Mouse (Mus musculus) left cerebral cortex, postnatal 25 days (tissue): ENCODE results near the gene Gm13539. TPM values are rescaled to one million over a fixed set of nuclear protein-coding genes. Genes with fewer than 3 reads are reported as not detected.
"Not testable (repeated sequence)": the region's sequence is repeated elsewhere in the genome, so short reads cannot be mapped to it uniquely, and the experiment has no call there.

Experiments
- DNase-seq, 2 experiments: peaks; one replicate each; pipeline ENCODE4 v3.0.0; 2022; ENCODE audit warnings: low spot score in 2 of 2, mixed read lengths in 1 of 2
- intact Hi-C: fragments of 180-260 bp; cut with DNase I; formaldehyde crosslinking; loops from one replicate; pipeline ENCODE4 v1.15.1; 2025
- total RNA-seq, 2 experiments: library from RNA; stranded (reverse); gene quantifications; 2 replicates each; pipeline ENCODE4 v1.2.3; 2021

Gene Gm13539
- not detected for total RNA-seq

DNA sequence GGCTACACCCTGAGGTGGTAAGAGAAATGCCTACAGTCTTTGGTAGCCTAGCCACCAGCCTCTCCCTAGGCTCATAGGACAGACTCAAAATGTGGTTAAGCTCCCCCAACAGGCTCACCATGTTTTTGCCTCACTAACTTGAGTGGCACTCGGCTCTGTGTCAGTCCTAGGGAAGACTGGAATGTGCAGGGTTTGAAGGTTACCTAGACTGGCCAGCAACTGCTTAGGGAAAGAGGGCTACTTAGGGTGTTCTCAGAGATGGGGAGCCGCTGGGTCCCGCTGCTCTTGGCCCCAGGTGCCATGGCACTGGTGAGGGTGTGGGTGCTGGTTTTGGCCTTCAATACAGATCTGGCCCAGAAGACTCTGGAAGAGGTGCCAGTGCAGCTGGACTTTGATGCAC, at the start of gene Gm13539:
Gm13539 (plus strand) TSS at position 301 of the 400 bp plus-strand sequence.
- intact Hi-C loops = no loop called here
- DNase-seq = no peak

GRCm38 (mm10) chr2:25733199-25733930, 48.7 kb upstream of the Gm13539 start:
- intact Hi-C loops = no loop called here
- no peak for DNase-seq

- DNase-seq, intact Hi-C loops: not testable (repeated sequence)
Observed at GRCm38 (mm10) chr2:25736709-25737108, 45.3 kb upstream of the Gm13539 start, which contains the start of gene Obp2b. TSS of gene Obp2b (plus strand) at chr2:25737009.

DNA sequence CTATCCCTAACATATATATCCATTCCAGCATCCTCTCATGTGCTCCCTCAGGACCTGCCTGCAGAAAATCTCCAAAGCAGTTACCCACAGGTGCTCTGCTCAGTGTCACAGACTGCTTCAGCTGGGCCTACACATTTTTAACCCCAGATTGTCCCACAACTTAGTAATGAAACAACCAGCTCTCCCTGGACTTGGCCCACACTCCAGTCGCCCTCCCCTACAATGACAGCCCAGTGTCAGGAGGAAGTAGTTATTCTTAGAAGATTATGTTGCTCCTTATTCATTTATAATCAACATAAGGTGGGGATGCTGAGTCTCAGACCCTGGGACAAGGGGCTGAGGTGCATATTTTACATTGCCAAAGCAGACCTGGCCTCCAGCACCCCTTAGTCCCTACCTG, 40.4 kb upstream of the Gm13539 start:
- intact Hi-C loops = no loop called here

GRCm38 (mm10) chr2:25754201-25754600, 27.9 kb upstream of the Gm13539 start:
- intact Hi-C loops = no loop called here

More for the DNA sequence above, 40.4 kb upstream of the Gm13539 start:
- no peak for DNase-seq

DNA sequence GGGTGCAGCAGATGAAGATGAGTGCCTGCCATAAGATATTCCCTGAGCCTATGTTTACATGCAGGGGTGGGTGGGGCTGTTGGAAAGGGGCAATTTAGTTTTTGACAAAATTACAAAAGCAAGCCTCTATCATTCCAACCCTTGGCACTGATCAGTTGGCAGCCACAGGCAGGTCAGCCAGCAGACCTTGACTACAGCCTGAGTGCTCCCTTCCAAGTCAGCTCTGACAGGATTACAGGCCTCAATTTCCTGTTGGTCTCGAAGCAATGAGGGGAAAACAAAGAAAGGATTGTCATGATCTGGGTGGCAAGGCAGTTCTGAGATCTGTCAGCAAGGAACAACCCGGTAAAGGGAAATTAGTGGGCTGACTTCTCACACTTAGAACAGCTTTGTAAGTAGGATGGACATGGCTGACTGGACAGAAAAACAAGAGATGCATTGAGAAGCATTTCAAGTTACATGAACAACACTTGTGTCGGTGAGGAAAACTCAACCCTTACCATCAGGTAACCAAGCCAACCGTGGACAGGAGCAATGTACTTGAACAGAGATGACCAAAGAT, 23.9 kb upstream of the Gm13539 start:
- DNase-seq = no peak
- intact Hi-C loops = no loop called here

More at GRCm38 (mm10) chr2:25754201-25754600, 27.9 kb upstream of the Gm13539 start:
- DNase-seq = no peak

GRCm38 (mm10) chr2:25765269-25765668, 16.8 kb upstream of the Gm13539 start, which contains the start of gene Lcn3:
TSS of gene Lcn3 (plus strand) at chr2:25765569.
- intact Hi-C loops = no loop called here
- DNase-seq = no peak

DNA sequence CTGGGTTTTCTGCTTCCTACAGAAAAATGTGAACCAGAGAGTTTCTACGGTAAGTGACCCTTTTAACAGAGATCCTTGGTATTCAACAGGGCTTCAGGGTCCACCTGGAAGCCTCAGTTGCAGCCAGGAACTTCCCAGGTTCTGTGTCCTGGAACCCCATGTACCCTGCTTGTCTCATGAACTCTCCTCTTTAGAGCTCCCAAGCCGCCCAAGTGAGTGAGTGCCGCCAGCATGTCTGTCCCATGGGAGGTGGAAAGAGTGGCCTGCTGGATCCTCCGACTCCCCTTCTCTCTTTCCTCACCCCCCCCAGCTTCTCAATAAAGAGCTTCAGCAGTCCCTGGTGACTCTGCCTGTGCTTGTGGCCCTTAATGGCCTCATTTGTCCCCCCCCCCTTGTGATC, 14.3 kb upstream of the Gm13539 start:
- no peak for DNase-seq
- intact Hi-C loops = no loop called here

DNA sequence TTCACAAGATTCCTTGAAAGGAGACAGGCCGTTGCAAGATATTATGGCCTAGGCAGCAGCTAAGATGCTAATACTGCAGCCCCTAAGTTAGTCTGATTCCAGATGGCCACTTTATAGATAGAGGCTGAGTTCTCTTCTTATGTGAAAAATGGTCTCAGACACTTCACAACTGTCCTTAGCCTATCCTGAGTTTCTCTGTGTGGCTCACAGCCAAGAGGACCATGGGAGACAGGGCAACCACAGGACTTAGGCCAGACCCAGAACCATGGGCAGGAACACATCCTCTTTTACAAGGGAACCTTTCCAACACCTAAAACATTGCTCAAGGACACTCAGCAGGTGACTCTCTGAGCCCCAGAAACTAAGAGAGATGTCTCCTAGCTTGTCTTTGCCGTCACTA, 8.6 kb upstream of the Gm13539 start:
- DNase-seq = no peak
- intact Hi-C loops = no loop called here

GRCm38 (mm10) chr2:25774640-25775039, 7.4 kb upstream of the Gm13539 start:
- no peak for DNase-seq
- intact Hi-C loops = no loop called here

DNA sequence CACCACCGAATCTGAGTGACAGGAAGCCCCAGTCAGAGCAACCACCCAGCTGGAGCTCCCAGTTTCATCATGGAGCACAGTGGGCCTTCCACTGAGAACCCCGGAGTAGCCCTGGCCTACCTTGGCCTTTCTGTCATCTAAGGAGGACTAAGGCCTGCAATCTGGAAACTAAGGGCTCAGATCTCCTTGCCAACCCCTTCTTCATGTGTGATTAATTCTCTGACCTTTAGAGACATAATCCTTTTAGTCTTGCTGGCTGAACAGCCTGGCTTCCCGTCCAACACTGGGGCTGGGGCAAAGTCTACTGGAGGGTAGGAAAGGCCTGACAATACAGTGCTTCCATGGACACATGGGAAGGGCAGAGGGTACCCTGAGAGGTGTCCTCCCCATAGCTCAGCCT, 6.1 kb upstream of the Gm13539 start:
- no peak for DNase-seq
- intact Hi-C loops = no loop called here

- DNase-seq = no peak
- intact Hi-C loops = no loop called here
Observed at GRCm38 (mm10) chr2:25776717-25777116, 5.3 kb upstream of the Gm13539 start, which contains the start of gene Lcn11. TSS of gene Lcn11 (plus strand) at chr2:25777017.

- no peak for DNase-seq
- intact Hi-C loops = no loop called here
Observed at GRCm38 (mm10) chr2:25779076-25779475, 3.0 kb upstream of the Gm13539 start.

GRCm38 (mm10) chr2:25780921-25781320, 1.1 kb upstream of the Gm13539 start:
- DNase-seq = no peak
- intact Hi-C loops = no loop called here

- intact Hi-C loops = no loop called here
- DNase-seq = no peak
Observed at GRCm38 (mm10) chr2:25785573-25786322, 3.7 kb downstream of the Gm13539 start.

GRCm38 (mm10) chr2:25789092-25789491, 7.0 kb downstream of the Gm13539 start:
- no peak for DNase-seq
- intact Hi-C loops = no loop called here

- intact Hi-C loops = no loop called here
- DNase-seq = no peak
Observed at GRCm38 (mm10) chr2:25797635-25798034, 15.6 kb downstream of the Gm13539 start.

DNA sequence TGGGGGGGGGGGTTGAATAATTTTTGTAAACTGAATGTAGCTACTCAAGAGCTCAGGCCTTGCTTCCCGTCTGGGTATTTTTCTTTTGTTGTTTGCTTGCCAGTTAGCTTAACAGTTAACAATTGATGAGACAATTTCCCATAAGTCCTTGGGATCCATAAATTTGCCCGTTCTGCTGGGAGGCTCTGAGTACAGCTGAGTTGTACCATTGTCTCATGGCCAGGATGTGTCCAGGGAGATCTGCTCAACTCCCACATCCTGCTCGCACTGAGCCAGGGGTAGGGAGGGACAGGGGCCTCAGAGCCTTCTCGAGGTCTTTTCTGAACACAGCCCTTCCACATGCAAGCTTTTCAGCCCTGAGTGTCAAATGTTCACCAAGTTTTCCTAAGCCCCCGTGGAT, 16.0 kb downstream of the Gm13539 start:
- intact Hi-C loops = no loop called here
- DNase-seq = no peak

DNA sequence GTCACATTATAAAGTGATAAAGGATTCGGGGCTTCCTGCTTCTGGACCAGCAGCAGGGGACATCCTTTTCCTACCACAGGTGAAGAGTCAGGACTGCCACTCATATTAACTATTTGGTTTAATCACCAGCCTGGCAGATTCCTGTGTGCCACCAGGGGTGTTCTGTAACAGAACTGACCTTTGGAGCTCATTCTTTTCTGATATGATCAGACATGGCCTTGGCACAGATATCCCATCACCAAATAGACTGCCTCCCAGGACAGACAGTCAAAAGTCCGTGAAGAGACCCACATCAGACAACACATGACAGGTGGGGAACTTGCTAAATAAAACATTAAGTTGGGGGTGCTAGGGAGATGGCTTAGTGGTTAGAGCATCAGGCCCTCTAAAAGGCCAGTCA, 29.7 kb downstream of the Gm13539 start:
- intact Hi-C loops = no loop called here
- no peak for DNase-seq

DNA sequence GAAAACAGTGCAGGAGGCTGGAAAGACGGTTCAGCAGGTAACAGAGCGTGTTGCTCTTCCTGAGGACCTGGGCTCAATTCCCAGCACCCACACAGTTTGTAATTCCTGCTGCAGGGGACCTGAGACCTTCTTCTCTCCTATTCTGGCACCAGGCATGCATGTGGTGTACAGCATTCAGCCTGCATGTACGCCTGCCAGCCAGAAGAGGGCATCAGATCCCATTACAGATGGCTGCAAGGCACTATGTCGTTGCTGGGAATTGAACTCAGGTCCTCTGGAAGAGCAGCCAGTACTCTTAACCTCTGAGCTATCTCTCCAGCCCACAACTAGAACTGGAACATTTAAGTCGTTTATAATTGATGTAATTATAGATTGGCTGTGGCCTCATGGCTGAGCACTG, 31.3 kb downstream of the Gm13539 start:
- intact Hi-C loops = no loop called here
- DNase-seq = no peak

GRCm38 (mm10) chr2:25815748-25816147, 33.7 kb downstream of the Gm13539 start, which contains the start of gene Glt6d1:
TSS of gene Glt6d1 (minus strand) at chr2:25815848.
- intact Hi-C loops, DNase-seq: not testable (repeated sequence)
